Mouse (Mus musculus) lung, postnatal 10 days (tissue): ENCODE measurements at regions not wholly inside any gene's neighbourhood (a gene's known extent, or its start where the extent isn't known, plus 50 kb on each side); places are given as distances from the start of the nearest gene placed in this dataset.
A peak's percentile ranks its signal among the peaks of the same experiment; 100 is the strongest.

ENCODE experiments used
- DNase-seq: peaks from one replicate; pipeline ENCODE4 v3.0.0; 2021

GRCm38 (mm10) chr2:3941496-3941895 lies 76.0 kb upstream of the Frmd4a start:
- no peak for DNase-seq

- DNase-seq: no peak
Observed at GRCm38 (mm10) chr2:3947432-3947831, 70.1 kb upstream of the Frmd4a start.

- no peak for DNase-seq
Observed at GRCm38 (mm10) chr2:3948331-3948730, 69.2 kb upstream of the Frmd4a start.

- DNase-seq: no peak
Observed at GRCm38 (mm10) chr2:3957491-3957890, 60.0 kb upstream of the Frmd4a start.

GRCm38 (mm10) chr2:3958065-3958641 lies 59.4 kb upstream of the Frmd4a start:
- peak; percentile 4 for DNase-seq

- no peak for DNase-seq
Observed at GRCm38 (mm10) chr2:3958711-3959110, 58.8 kb upstream of the Frmd4a start.

- no peak for DNase-seq
Observed at GRCm38 (mm10) chr2:3959181-3959580, 58.3 kb upstream of the Frmd4a start.

- no peak for DNase-seq
Observed at GRCm38 (mm10) chr2:3960213-3960612, 57.3 kb upstream of the Frmd4a start.

GRCm38 (mm10) chr2:3964351-3964750 lies 53.2 kb upstream of the Frmd4a start:
- DNase-seq: no peak
